Mouse (Mus musculus) 3134 (cell line): ENCODE data around the gene Samsn1.

Source experiments
- DNase-seq: peaks from one replicate; pipeline ENCODE4 v3.0.0-alpha.2; 2011; ENCODE audit warnings: low spot score; ENCODE audit not compliant: insufficient read length; ENCODE audit errors: extremely low read depth

Gene Samsn1

DNA sequence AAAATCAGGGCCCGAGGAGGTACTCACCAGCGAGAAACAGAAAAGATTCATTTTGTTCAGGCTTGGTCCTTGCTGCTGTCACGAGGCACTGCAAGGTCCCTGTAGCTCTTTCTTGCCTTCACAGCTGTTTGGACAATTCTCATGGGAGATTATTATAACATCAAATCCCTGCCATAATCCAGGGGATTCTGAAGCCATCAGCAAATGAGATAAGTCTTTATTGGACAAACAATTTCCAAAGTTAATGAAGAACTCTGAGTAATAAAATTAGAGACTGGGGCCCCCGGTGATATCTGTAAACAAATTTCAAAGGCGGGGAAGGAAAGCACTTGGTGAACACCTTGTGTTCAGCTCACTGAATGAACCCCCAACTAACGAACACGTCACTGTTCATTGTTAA lies at the start of gene Samsn1:
Samsn1 (minus strand) TSS at position 101 of the 400 bp plus-strand sequence.
- no peak for DNase-seq

GRCm38 (mm10) chr16:76066082-76066635 lies 44.1 kb upstream of the Samsn1 start:
- DNase-seq: no peak

DNA sequence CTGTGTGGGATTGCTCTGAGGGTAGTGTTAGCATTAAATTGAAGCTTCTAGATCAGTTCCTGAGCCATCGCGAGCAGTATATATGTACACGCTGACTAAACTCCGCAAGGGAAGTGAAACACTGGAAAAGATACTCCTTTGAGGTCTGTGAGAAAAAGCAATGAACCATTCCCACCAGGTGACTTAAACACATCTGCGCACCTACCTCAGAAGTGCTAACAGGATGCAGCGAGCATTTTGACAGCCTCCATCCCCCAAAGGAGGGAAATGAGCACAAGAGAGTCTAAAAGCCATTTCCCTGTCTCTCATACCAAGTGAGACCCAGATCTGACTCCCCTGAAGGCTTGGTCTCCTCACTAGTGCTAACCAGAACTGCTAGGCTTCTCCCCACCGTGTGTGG lies 32.9 kb upstream of the Samsn1 start:
- no peak for DNase-seq

GRCm38 (mm10) chr16:76054079-76054478 lies 32.0 kb upstream of the Samsn1 start:
- DNase-seq: no peak

DNA sequence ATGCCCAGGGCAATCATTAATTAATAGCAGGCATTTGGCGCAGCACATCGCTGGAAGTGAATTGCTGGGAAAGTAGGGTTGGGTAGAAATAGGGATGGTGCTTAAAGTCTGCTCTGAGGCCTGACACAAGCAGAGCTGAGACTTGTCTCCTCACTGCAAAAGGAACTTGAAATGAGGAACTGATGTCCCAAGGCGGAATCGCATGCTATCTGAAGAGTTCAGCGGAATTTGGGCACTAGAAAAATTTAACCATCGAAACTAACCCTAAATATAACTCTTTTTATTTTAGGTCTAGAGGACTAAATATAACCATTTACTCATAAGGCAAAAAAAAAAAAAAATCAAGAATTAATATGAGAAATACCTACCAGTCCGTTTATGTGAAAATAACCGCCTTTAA lies 31.5 kb upstream of the Samsn1 start:
- DNase-seq: no peak

GRCm38 (mm10) chr16:76047066-76047465 lies 25.0 kb upstream of the Samsn1 start:
- no peak for DNase-seq

GRCm38 (mm10) chr16:76040319-76040945 lies 18.4 kb upstream of the Samsn1 start:
- no peak for DNase-seq

GRCm38 (mm10) chr16:76019164-76019563 lies 2.9 kb downstream of the Samsn1 start:
- DNase-seq: no peak

GRCm38 (mm10) chr16:76003812-76004389 lies 18.2 kb downstream of the Samsn1 start:
- no peak for DNase-seq

DNA sequence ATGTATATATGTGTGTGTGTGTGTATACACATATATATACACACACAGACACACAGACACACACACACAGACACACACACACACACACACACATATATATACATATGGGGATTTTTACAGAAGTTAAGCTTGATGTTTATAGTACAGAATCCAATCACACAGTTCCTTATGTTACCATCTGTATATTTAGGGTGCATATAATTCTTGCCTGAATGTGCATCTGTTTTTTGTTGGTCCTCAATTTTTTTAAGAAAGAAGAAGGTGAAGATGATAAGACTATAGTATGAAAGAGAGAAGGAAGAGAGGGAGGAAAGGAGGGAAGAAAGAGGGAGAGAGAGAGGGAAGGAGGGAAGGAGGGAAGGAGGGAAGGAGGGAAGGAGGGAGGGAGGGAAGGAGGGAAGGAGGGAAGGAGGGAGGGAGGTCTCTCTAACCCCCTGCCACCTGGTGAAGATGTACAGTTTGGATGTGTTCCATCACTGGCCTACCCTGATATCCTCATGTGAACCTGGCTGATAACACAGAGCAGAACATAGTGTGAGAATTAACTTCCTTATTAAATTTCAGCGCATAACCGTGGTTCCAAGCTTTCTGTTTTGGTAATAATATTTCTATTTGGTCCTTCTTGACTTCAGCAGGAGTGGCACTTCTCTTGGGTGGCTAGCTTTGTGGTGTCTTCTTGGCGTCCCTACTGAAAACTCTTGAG lies 19.1 kb downstream of the Samsn1 start:
- no peak for DNase-seq

DNA sequence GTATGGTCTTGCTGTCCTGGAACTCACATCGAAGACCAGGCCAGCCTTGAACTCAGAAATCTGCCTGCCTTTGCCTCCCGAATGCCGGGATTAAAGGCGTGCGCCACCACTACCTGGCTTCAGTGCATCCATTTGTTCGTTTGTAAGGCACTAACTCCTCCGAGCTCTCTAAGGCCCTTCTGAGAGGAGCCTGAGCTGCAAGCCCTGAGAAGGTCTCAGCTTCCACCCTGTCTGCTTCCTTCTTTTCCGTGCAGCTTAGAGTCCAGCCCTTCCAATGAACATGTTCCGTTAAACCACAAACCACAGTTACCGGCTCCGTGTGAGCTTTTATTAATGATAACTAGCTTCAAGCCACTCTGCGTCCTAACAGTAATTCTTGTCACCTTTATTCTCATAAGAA lies 19.8 kb downstream of the Samsn1 start:
- DNase-seq: no peak

GRCm38 (mm10) chr16:76001788-76002187 lies 20.3 kb downstream of the Samsn1 start:
- no peak for DNase-seq

- DNase-seq: no peak
Observed at GRCm38 (mm10) chr16:76000127-76000526, 22.0 kb downstream of the Samsn1 start.

- no peak for DNase-seq
Observed at GRCm38 (mm10) chr16:75990173-75990572, 31.9 kb downstream of the Samsn1 start.

DNA sequence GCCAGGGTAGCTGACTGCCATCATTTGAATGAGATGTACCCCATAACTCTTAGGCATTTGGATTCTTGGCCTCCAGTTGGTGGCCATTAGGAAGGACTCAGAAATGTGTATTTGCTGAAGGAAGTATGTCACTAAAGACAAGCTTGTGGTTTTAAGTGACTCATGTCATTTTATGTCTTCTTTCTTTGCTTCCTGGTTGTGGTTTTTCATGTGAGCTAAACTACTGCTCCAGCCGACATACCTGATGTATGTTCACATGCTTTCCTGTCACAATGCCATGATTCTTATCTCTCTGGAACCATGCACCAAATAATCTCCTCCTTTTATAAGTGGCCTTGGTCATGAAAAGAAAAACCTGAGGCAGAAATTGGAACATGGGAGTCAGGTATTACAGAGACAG lies 38.2 kb downstream of the Samsn1 start:
- DNase-seq: no peak

DNA sequence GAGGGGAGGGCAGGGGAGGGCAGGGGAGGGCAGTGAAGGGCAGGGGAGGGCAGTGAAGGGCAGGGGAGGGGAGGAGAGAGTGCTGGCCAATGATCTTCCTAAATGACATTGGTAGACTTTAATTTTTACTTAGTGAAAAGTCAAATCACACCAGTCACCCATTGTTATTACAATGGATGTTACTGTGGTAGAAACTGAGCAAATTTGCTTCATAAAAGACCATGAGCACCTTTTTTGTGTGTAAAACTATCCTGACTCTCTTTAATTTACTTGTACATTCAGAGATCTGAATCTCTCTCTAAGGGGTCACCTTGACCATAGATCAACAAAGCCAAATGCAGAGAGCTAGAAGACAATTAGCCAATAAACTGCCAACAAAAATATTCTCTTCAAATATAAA lies 42.7 kb downstream of the Samsn1 start:
- DNase-seq: no peak

- DNase-seq: no peak
Observed at GRCm38 (mm10) chr16:75977798-75978197, 44.3 kb downstream of the Samsn1 start.

GRCm38 (mm10) chr16:75975682-75976332 lies 46.3 kb downstream of the Samsn1 start:
- no peak for DNase-seq

DNA sequence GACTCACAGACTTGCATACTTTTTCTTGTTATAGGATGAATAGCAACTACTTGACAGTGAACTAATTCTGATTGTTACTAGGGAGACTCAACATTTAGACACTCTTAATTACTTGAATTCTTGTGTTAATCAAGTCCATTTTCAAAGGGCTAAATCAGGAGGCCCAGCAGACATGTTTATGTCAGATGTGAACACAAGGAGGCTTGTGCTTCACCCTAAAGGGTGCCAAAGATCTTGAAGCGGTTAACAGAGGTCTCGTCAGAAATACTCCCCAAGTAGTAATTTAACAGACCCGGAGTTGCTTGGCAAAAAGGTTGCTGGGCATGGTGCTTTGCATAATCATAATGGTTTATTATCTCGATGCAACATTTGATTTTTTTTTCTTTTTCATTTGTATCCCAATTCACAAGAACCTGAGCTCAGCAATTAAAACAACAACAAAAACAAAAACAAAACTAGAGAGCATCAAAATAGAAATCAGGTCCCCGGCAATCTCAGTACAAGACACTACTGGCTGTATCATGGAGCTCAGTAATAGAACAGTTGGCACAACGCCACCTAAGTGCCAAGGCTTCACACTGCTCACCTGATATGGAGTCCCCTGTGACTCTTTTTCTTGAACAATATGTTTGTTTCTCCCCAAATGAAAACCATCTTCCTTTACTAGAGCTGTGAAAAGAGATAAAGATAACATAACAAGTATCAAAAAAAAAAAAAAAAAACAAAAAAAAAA lies 51.6 kb downstream of the Samsn1 start:
- no peak for DNase-seq

DNA sequence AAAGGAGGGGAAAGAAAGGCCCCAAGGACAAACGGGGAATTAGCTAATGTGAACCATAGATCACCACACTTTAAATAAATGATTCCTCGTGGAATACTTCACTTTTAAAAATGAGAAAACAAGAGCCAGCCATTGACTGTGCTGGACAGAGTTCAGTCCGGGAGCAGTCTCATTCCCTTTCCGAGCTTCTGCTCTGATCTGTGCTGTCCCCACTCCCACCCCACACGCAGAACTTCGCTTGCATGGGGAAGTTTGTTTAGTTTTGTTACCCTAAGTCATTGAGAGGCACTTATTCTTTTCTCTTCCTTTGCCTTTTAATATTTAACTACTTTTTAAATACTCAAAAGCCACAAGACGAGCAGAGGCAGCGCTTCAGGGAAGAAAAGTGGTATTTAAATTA lies 60.1 kb downstream of the Samsn1 start:
- DNase-seq: no peak

DNA sequence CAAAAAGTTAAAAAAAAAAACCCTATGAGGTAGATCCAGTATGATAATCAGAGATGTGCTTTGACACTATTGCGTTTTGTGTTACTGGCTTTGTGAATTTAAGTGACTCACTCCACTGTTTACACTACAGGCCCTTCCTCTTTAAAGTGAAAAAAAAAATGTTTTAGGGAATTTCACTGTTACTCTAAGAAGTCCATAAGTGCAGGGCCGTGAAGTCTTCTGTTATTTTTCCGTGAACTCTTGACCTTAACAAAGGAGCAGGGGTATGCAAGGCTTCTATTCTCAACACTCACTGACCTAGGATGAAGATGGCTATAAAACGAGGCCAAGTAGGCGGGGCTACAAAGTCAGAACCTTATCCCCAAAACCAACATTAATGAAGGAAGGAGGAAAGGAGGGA lies 60.6 kb downstream of the Samsn1 start:
- DNase-seq: no peak
